Mouse (Mus musculus) hindbrain, embryonic 14.5 days (tissue): ENCODE measurements around the gene Capn11. TPM values are rescaled to one million over a fixed set of nuclear protein-coding genes. Genes with fewer than 3 reads are reported as not detected.
A peak's percentile ranks its signal among the peaks of the same experiment; 100 is the strongest.

ENCODE experiments used
- ATAC-seq: fragments of 200-750 bp; cut with Nextera tagmentation; 2 replicates; pipeline ENCODE4 v1.8.0; 2017; ENCODE audit warnings: moderate number of reproducible peaks, mild to moderate bottlenecking, moderate TSS enrichment, moderate library complexity; ENCODE audit not compliant: low FRiP score
- DNase-seq: peaks from one replicate; pipeline ENCODE4 v3.0.0-alpha.2; 2015; ENCODE audit warnings: low spot score
- H3K27ac ChIP-seq: fragments of 300-500 bp; sonication (generic); 2 replicates; pipeline ENCODE4 v1.5.1; 2014; ENCODE audit warnings: mild to moderate bottlenecking, moderate library complexity
- H3K27me3 ChIP-seq: fragments of 300-500 bp; sonication (generic); 2 replicates; pipeline ENCODE4 v1.6.1; 2014; ENCODE audit warnings: mild to moderate bottlenecking, low read length, mixed read lengths; ENCODE audit not compliant: control insufficient read depth, insufficient read depth
- H3K36me3 ChIP-seq: fragments of 300-500 bp; sonication (generic); replicated peaks from 2 replicates; pipeline ENCODE4 v1.6.1; 2014; ENCODE audit not compliant: control insufficient read depth, insufficient read depth
- H3K4me1 ChIP-seq: fragments of 300-500 bp; sonication (generic); replicated peaks from 2 replicates; pipeline ENCODE4 v1.6.1; 2014; ENCODE audit warnings: antibody characterized with exemption, low read length, mixed read lengths; ENCODE audit not compliant: control insufficient read depth, insufficient read depth
- H3K4me2 ChIP-seq: fragments of 300-500 bp; sonication (generic); replicated peaks from 2 replicates; pipeline ENCODE4 v1.6.1; 2014; ENCODE audit warnings: mild to moderate bottlenecking, moderate library complexity
- H3K4me3 ChIP-seq: fragments of 300-500 bp; sonication (generic); replicated peaks from 2 replicates; pipeline ENCODE4 v1.5.1; 2014; ENCODE audit warnings: mild to moderate bottlenecking, low read length
- H3K9ac ChIP-seq: fragments of 300-500 bp; sonication (generic); 2 replicates; pipeline ENCODE4 v1.6.1; 2014
- H3K9me3 ChIP-seq: fragments of 300-500 bp; sonication (generic); 2 replicates; pipeline ENCODE4 v1.6.1; 2016; ENCODE audit warnings: low read length; ENCODE audit not compliant: control insufficient read depth
- WGBS: fragments of 180-500 bp; shearing (Covaris S2); extraction: QIAGEN DNeasy Blood & Tissue Kit; methylation state at CpG from one replicate; pipeline ENCODE4 v1.1.7; 2014; 5-methylcytosine and 5-hydroxymethylcytosine counted together
- polyA plus RNA-seq: library from polyadenylated mRNA; unstranded; fragments of >200 nt; fragmentation: Nextera tagmentation; extraction: Ambion mirVana; gene quantifications from 2 replicates; pipeline ENCODE4 v1.2.1, GENCODE M21; 2014

Capn11 gene
- polyA plus RNA-seq, 1 experiment from 2014 or later = 2.3 TPM

DNA sequence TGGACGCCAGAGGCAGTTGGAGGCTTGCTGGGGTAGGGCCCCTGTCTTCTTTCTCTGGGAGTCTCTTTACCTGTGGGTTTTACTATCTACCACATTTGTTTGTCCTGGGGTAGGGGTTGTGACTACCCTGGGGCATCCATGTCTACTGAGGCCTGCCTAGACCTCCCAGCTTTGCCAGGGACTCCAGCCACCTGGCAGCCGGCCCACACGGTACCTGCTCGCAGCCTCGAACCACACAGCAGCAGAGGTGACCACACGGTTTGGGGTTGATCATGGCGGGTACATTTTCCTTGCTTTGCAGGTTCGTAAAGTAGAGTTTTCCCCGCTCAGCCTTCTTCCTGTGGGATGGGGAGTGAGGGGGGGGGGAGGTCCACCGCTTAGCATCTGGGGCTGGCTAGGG, 8.4 kb upstream of the Capn11 start:
- H3K27ac ChIP-seq = no peak overlapping the region
- no peak for DNase-seq
- H3K36me3 ChIP-seq = peaks cover 98% of the 10 kb centered on the region
- H3K4me2 ChIP-seq = no peak overlapping the region
- no peaks in the 10 kb centered on the region for H3K27me3 ChIP-seq
- H3K4me1 ChIP-seq = 0 out of 2 replicates have a peak, but pooled peaks cover 4% of the 10 kb centered on the region
- H3K4me3 ChIP-seq = no peak overlapping the region
- WGBS = 95% methylated on average over 10 of the region's 10 CpGs
- H3K9ac ChIP-seq = no peak overlapping the region
- no peaks in the 10 kb centered on the region for H3K9me3 ChIP-seq
- no peak for ATAC-seq

DNA sequence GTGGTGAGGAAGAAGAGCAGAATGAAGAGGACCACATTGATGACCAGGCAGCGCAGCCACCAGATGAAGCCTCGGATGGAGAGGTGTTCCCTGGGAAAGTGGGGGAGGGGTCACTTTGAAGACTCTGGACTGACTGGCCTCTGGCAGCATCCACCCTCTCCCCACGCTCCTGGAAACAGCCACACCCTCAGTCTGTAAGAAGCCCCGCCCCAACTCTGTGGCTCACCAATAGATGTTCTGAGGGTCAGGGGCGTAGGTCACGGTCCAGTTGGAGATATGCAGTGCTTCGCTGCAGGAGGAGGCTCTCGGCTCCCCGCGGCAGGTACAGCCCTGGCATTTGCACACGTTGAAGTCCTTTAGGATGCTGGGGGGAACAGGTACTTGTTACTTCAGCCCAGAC, 7.0 kb upstream of the Capn11 start:
- no peaks in the 10 kb centered on the region for H3K9me3 ChIP-seq
- peaks cover 89% of the 10 kb centered on the region for H3K36me3 ChIP-seq
- no peak overlapping the region for H3K9ac ChIP-seq
- no peak overlapping the region for H3K4me2 ChIP-seq
- H3K4me3 ChIP-seq = no peak overlapping the region
- 78% methylated on average over 11 of the region's 11 CpGs for WGBS
- 0 out of 2 replicates have a peak, but pooled peaks cover 4% of the 10 kb centered on the region for H3K4me1 ChIP-seq
- ATAC-seq (no peak), DNase-seq (no peak)
- no peak overlapping the region for H3K27ac ChIP-seq
- no peaks in the 10 kb centered on the region for H3K27me3 ChIP-seq

DNA sequence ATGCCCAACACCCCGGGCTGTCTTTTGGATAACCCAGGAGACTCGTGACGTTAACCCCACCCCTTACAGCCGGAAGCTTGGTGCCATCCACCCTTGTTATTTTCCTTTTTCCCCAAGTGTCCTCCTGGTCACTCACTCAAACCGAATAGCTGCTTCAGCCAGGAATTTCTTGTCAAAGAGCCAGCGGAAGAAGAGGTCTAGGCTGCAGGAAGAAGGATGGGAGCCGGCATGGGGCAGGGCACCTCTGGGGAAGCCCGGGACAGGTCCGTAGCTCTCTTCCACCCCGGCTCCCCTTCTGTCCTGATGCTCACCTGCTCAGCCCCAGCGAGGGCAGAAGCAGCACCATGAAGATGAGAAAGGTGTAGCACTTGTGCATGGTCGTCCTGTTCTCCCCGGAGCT, 5.5 kb upstream of the Capn11 start:
- 0 out of 2 replicates have a peak, but pooled peaks cover 4% of the 10 kb centered on the region for H3K4me1 ChIP-seq
- ATAC-seq (no peak), DNase-seq (no peak)
- H3K4me3 ChIP-seq = no peak overlapping the region
- H3K4me2 ChIP-seq = no peak overlapping the region
- WGBS = 92% methylated on average over 13 of the region's 13 CpGs
- H3K27me3 ChIP-seq = no peaks in the 10 kb centered on the region
- H3K36me3 ChIP-seq = peaks cover 87% of the 10 kb centered on the region
- H3K27ac ChIP-seq = no peak overlapping the region
- H3K9ac ChIP-seq = no peak overlapping the region
- H3K9me3 ChIP-seq = no peaks in the 10 kb centered on the region

DNA sequence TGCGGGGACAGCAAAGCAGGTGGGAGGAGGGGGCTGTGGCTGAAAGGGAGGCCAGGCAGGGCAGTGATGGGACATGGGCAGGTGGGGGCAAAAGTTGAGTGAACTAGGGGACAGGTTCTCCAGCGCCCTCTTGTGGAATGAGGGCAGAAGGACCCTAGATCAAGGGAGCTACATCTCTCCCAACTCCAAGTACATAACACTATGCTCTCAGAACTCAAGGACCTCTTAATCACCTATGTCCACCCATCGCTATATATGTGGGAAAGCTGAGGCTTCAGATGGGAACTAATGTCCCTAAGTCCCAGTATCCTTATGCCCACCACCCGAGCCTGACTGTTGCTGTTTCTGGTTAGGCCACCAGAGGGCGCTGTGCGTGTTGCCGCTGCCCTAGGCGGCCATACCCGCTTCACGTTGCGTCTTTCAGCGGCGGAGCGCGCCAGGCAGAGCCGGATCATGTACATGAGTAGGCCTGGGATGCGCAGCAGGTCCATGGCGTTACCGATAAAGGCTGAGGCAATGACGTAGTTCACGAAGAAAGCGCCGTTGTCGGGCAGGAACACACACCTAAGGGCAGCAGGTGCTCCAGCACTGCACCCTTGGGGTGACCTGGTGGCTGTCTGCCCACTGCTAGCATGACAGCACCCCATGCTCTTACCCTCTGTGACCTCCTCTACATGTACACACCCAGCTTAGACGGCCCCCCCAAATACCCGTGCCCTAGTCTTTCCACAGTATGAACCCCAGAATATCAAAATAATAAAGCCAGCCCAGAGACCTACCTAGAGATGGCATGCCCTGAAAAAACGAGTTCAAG, 4.2 kb upstream of the Capn11 start:
- no peaks in the 10 kb centered on the region for H3K27me3 ChIP-seq
- peak overlapping the region; percentile 30; the same call in 1 of the 2 replicates for H3K4me2 ChIP-seq
- ATAC-seq (peak; percentile 32; the same call in 1 of the 2 replicates), DNase-seq (peak; percentile 87)
- WGBS = 34% methylated on average over 27 of the region's 27 CpGs
- peaks cover 74% of the 10 kb centered on the region for H3K36me3 ChIP-seq
- H3K9ac ChIP-seq = no peak overlapping the region
- H3K9me3 ChIP-seq = no peaks in the 10 kb centered on the region
- H3K4me3 ChIP-seq = no peak overlapping the region
- H3K4me1 ChIP-seq = 0 out of 2 replicates have a peak, but pooled peaks cover 4% of the 10 kb centered on the region
- no peak overlapping the region for H3K27ac ChIP-seq

DNA sequence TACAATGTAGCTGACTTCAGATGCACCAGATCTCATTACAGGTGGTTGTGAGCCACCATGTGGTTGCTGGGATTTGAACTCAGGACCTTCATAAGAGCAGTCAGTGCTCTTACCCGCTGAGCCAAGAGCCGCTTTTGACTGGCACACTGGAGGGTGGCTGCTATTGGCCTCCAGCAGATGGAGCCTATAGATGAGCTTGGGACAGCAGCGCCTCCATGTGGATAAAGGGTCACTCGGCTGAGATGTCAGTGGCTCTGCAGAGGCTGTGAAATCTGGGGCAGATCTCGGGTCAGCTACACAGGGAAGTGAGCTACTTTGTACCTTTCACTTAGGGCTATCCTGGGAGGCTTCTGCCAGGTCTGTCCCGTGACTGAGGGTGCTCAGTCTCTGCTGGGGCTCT, 3.3 kb downstream of the Capn11 start:
- WGBS = 25% methylated on average over 6 of the region's 6 CpGs
- Histone ChIP-seq H3K9me3 (no peaks in the 10 kb centered on the region), H3K36me3 (peaks cover 10% of the 10 kb centered on the region), H3K27me3 (no peaks in the 10 kb centered on the region), H3K27ac (no peak overlapping the region), H3K4me2 (no peak overlapping the region), H3K4me3 (no peak overlapping the region), H3K4me1 (no peaks in the 10 kb centered on the region), H3K9ac (no peak overlapping the region)
- ATAC-seq (no peak), DNase-seq (no peak)

DNA sequence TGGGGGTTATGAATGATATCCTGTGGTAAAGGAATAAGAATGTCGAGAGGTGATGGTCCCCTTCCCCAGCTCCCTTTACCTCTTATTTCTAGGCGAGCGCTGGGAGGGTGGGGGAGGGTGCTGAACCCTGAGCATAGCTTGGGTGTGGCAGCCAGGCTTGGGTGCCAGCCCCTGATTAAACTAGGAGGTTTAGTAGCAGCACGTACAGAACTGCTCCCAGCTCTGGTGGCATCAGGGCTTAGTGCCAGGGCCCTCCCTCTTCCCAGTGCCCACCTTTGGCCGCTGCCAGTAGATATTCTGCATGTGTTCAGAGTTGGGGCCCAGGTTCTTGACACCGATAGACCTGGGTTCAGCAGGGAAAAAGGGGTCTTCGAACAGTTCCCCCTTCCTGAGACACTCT, 5.9 kb downstream of the Capn11 start:
- Histone ChIP-seq H3K36me3 (no peaks in the 10 kb centered on the region), H3K4me2 (no peak overlapping the region), H3K27me3 (no peaks in the 10 kb centered on the region), H3K9ac (no peak overlapping the region), H3K4me1 (no peaks in the 10 kb centered on the region), H3K9me3 (no peaks in the 10 kb centered on the region), H3K4me3 (no peak overlapping the region), H3K27ac (no peak overlapping the region)
- DNase-seq (no peak), ATAC-seq (no peak)
- 72% methylated on average over 7 of the region's 7 CpGs for WGBS

DNA sequence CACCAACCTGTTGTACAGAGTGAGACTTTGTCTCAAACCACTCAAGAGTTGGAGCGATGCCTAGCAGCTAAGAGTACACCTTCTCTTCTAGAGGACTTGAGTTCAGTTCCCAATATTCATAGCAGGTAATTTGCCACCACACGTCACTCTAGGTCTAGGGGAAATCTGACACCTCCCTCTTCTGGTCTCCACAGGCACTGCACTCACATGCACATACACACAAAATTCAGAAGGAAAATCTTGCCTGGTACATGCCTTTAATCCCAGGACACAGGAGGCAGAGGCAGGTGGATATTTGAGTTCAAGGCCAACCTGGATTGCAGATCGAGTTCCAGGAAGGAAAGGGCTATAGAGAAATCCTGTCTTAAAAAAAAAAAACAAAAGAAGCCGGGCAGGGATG, 14.9 kb downstream of the Capn11 start:
- no peak overlapping the region for H3K4me2 ChIP-seq
- no peak overlapping the region for H3K9ac ChIP-seq
- H3K36me3 ChIP-seq = no peaks in the 10 kb centered on the region
- no peaks in the 10 kb centered on the region for H3K9me3 ChIP-seq
- no peaks in the 10 kb centered on the region for H3K27me3 ChIP-seq
- H3K27ac ChIP-seq = no peak overlapping the region
- DNase-seq (no peak), ATAC-seq (no peak)
- H3K4me1 ChIP-seq = no peaks in the 10 kb centered on the region
- no peak overlapping the region for H3K4me3 ChIP-seq
- WGBS = 94% methylated on average over 4 of the region's 4 CpGs

DNA sequence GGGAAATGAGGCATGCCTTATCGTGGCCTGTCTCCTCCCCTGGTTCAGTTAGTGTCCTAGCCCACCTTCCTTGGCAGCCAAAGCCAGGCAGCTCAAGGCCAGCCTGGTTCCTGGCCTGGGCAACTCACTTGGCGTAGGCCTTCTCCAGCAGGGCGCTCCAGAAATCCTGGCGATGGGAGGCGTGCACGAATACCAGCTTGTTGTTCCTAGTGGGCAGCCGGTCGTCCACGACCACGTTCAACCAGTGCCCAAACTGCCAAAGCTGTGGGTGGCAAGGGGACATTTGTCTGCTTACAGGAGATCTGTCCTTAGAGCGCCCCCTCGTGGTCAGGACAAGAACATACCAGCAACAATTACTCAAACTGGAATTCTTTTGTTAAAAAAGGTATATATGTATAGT, 16.4 kb downstream of the Capn11 start:
- WGBS = 21% methylated on average over 12 of the region's 12 CpGs
- Histone ChIP-seq H3K9me3 (no peaks in the 10 kb centered on the region), H3K4me1 (no peaks in the 10 kb centered on the region), H3K4me2 (no peak overlapping the region), H3K9ac (no peak overlapping the region), H3K27ac (no peak overlapping the region), H3K4me3 (no peak overlapping the region), H3K27me3 (no peaks in the 10 kb centered on the region), H3K36me3 (no peaks in the 10 kb centered on the region)
- ATAC-seq = no peak; the same call in 1 of the 2 replicates
- DNase-seq = peak; percentile 68

DNA sequence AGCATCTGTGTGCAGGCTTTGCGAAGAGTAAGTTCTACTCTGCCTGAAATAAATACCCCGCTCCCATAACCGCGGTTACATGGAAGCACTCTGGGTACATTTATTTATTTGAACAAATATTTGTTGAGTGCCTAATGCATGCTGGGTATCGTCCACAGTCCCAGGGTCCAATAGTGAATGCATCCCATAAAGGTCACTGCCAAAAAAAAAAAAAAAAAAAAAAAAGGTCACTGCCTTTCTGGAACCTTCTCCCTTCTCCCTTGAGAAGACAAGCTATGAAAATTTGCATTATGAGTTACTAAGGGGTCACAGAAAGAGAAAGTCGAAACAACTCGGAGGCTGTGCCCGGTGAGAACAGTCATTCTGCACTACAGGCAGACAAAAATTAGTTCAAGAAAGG, 17.1 kb downstream of the Capn11 start:
- no peaks in the 10 kb centered on the region for H3K9me3 ChIP-seq
- ATAC-seq (no peak), DNase-seq (no peak)
- no peaks in the 10 kb centered on the region for H3K4me1 ChIP-seq
- WGBS = 93% methylated on average over 8 of the region's 8 CpGs
- no peak overlapping the region for H3K4me2 ChIP-seq
- H3K27ac ChIP-seq = no peak overlapping the region
- H3K36me3 ChIP-seq = no peaks in the 10 kb centered on the region
- no peak overlapping the region for H3K4me3 ChIP-seq
- no peak overlapping the region for H3K9ac ChIP-seq
- H3K27me3 ChIP-seq = no peaks in the 10 kb centered on the region
